Mouse (Mus musculus): ENCODE results near the gene Gm9817.
"Not testable (repeated sequence)": the region's sequence is repeated elsewhere in the genome, so short reads cannot be mapped to it uniquely, and the experiment has no call there.

Gene Gm9817

DNA sequence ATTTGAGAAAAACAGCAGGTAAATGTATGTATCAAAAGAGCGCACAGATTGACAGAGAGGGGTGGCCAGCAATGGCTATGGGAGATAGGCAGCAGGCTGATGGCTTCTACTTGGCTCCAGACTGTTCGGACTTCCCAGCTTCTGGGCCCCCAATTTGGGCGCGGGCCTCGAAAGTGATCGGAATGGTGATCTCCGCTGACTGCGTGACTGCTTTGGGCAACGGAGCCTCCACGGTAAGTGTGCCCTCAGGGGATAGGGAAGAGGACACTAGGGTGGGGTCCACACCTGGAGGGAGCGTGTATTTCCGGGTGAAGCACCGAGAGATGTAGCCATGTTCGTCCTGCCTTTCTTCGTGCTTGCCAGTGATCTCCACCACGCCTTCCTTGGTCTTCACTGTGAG is at the start of gene Gm9817:
Gm9817 (plus strand) TSS at position 301 of the 400 bp plus-strand sequence.
- DNase-seq (ENCODE audit: low spot score in 2 of 2) = not testable (repeated sequence)

- no peak for DNase-seq (ENCODE audit: low spot score in 2 of 2)
Measured at GRCm38 (mm10) chr13:45029791-45030190, 48.7 kb upstream of the Gm9817 start.

GRCm38 (mm10) chr13:45030830-45031229 is 47.7 kb upstream of the Gm9817 start:
- peak; percentile 77 to 84 for DNase-seq (ENCODE audit: low spot score in 2 of 2)

DNA sequence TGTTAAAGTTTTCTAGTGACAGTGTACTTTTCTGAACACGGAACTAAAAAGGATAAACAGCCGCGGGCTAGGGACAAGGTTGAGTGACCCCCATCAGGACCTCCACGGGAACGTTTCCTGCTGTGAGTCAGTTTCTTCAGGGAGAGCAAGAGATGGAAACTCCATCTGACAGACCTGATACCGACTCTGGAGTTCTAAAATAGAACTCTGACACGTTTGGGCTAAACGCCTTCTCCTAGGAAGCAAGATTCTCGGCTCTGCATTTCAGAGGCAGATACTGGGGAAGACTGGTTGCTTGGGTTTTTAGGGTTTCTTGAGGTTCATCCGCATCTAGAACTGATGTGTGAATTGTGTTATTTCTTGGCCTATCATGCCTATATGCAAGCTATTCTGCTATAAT is 47.2 kb upstream of the Gm9817 start:
- no peak for DNase-seq (ENCODE audit: low spot score in 2 of 2)

- no peak for DNase-seq (ENCODE audit: low spot score in 2 of 2)
Measured at GRCm38 (mm10) chr13:45031748-45032147, 46.7 kb upstream of the Gm9817 start.

GRCm38 (mm10) chr13:45032484-45032883 is 46.0 kb upstream of the Gm9817 start:
- DNase-seq (ENCODE audit: low spot score in 2 of 2) = no peak

DNA sequence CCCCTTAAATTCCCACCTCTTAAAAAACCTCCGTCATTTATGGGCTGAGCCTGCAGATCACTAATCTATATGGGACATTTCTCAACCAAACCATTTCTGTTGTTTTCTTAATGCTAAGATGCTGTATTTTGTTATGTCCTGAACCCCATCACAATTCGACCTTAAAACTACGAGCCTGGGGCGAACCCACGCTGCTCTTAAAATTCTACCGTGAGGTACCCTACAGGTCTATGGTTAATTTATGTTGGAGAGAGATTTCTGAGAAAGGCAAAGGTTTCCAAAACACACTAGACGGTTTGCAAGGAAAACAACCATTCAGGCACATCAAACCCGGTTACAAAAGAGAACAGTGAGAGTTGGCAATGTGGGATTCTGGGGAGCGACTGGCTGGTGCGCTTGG is 45.1 kb upstream of the Gm9817 start:
- no peak for DNase-seq (ENCODE audit: low spot score in 2 of 2)

- no peak for DNase-seq (ENCODE audit: low spot score in 2 of 2)
Measured at GRCm38 (mm10) chr13:45034759-45035158, 43.7 kb upstream of the Gm9817 start.

GRCm38 (mm10) chr13:45036417-45036816 is 42.1 kb upstream of the Gm9817 start:
- no peak for DNase-seq (ENCODE audit: low spot score in 2 of 2)

- DNase-seq (ENCODE audit: low spot score in 2 of 2) = no peak
Measured at GRCm38 (mm10) chr13:45040195-45040594, 38.3 kb upstream of the Gm9817 start.

- DNase-seq (ENCODE audit: low spot score in 2 of 2) = no peak
Measured at GRCm38 (mm10) chr13:45040741-45041140, 37.8 kb upstream of the Gm9817 start.

DNA sequence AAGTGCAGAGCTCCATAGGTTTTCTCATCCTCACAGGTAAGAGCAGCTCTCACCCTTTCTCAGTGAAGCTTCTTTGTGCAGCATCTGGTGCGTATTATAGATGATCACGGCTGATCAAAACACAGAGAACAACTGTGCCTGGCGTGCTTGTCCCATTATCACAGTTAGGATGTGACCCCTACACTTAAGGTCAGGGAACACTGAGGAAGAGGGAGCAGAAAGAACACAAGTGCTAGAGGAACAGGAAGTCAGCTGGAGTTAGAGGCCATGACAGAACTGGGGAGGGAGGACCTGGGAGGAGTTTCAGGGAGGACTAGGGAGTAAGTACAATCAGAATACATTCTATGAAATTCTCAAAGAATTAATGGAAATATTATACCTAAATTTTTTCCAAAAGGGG is 35.0 kb upstream of the Gm9817 start:
- DNase-seq (ENCODE audit: low spot score in 2 of 2) = no peak

- no peak for DNase-seq (ENCODE audit: low spot score in 2 of 2)
Measured at GRCm38 (mm10) chr13:45049261-45050020, 29.1 kb upstream of the Gm9817 start.

GRCm38 (mm10) chr13:45052805-45053204 is 25.7 kb upstream of the Gm9817 start:
- DNase-seq (ENCODE audit: low spot score in 2 of 2) = no peak

DNA sequence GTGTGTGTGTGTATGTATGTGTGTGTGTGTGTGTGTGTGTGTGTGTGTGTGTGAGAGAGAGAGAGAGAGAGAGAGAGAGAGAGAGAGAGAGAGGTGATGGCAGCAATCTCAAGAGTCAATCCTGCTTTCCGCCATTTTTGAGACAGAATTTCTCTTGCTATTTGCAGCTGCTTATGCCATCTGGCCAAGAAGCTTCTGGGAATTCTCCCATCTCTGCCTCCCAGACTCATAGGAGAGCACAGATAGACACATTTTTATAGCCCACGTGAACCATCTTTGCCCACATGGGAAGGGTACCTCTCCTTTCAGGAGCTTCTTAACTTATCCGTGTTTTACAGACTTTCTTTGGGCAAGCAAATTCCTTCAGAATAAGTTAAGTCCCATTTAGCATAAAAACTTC is 24.6 kb upstream of the Gm9817 start:
- DNase-seq (ENCODE audit: low spot score in 2 of 2) = no peak

DNA sequence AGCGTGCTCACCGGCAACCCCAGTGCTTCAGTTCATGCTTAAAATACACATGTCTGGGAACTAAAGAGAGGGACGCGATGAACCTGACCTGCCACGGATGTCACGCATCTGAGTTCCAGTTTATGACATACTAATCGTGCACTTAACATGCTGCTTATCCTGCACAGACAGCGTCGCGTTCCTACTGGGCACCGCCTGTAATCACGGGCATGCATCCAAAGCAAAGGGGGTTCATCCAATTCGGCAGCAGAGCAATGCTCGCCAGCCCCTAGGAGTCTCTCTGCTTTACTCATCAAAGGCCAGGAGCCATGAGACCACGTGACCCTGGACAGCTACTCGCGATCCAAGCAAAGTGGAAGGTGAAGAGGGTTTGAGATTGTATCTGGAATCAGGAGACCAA is 19.3 kb upstream of the Gm9817 start:
- no peak for DNase-seq (ENCODE audit: low spot score in 2 of 2)

- no peak for DNase-seq (ENCODE audit: low spot score in 2 of 2)
Measured at GRCm38 (mm10) chr13:45063146-45063545, 15.3 kb upstream of the Gm9817 start.

- no peak for DNase-seq (ENCODE audit: low spot score in 2 of 2)
Measured at GRCm38 (mm10) chr13:45064951-45065350, 13.5 kb upstream of the Gm9817 start.

GRCm38 (mm10) chr13:45070366-45070765 is 8.1 kb upstream of the Gm9817 start:
- no peak for DNase-seq (ENCODE audit: low spot score in 2 of 2)

- DNase-seq (ENCODE audit: low spot score in 2 of 2) = no peak
Measured at GRCm38 (mm10) chr13:45075012-45075411, 3.5 kb upstream of the Gm9817 start.

DNA sequence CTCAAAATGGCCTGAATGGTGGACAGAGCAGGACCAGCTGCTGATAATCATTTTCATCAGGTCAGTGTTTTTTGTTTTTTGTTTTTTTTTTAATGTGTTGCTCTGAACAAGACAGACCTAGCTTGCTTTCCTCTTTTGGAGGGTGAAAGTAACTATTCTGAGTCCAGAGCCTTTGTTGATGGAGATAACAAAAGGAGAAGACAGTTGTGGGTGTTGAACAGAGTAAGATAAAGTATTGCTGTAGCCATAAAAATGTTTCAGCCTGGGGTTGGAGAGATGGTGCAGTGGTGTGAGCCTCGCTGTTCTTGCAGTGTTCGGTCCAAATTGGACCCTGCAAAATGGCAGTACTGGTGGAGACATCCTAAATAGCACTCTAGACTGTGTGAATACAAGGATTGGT is 2.8 kb upstream of the Gm9817 start:
- DNase-seq (ENCODE audit: low spot score in 2 of 2) = no peak

GRCm38 (mm10) chr13:45080771-45081170 is 2.3 kb downstream of the Gm9817 start:
- DNase-seq (ENCODE audit: low spot score in 2 of 2) = no peak

GRCm38 (mm10) chr13:45083696-45084095 is 5.2 kb downstream of the Gm9817 start:
- DNase-seq (ENCODE audit: low spot score in 2 of 2) = no peak

- no peak for DNase-seq (ENCODE audit: low spot score in 2 of 2)
Measured at GRCm38 (mm10) chr13:45088796-45089221, 10.3 kb downstream of the Gm9817 start.
